Mouse (Mus musculus) myocyte (in vitro differentiated cells): ENCODE data around the gene 1700025G04Rik. TPM values are rescaled to one million over a fixed set of nuclear protein-coding genes. Genes with fewer than 3 reads are reported as not detected.
"Not testable (repeated sequence)": the region's sequence is repeated elsewhere in the genome, so short reads cannot be mapped to it uniquely, and the experiment has no call there.

Experiments used
- H3K27me3 ChIP-seq: one replicate; pipeline ENCODE4 v1.6.1; 2011; ENCODE audit not compliant: control insufficient read depth, insufficient read depth, insufficient read length
- H3K36me3 ChIP-seq: one replicate; pipeline ENCODE4 v1.6.1; 2011; ENCODE audit not compliant: control insufficient read depth, insufficient read depth
- H3K4me2 ChIP-seq: one replicate; pipeline ENCODE4 v1.6.1; 2011; ENCODE audit warnings: low read depth, control low read depth
- H3K4me3 ChIP-seq: one replicate; pipeline ENCODE4 v1.5.1; 2011; ENCODE audit warnings: mild to moderate bottlenecking, control low read depth, moderate library complexity
- H3K79me2 ChIP-seq: one replicate; pipeline ENCODE4 v1.6.1; 2011; ENCODE audit not compliant: control insufficient read depth, insufficient read depth
- H3ac ChIP-seq: one replicate; pipeline ENCODE4 v1.6.1; 2011; ENCODE audit not compliant: control insufficient read depth, insufficient read length
- CEBPB ChIP-seq: IDR thresholded peaks from 2 replicates; pipeline ENCODE4 v1.6.1; 2011; ENCODE audit warnings: mild to moderate bottlenecking, moderate library complexity; ENCODE audit not compliant: poor library complexity, insufficient read depth, severe bottlenecking
- E2F4 ChIP-seq: IDR thresholded peaks from one replicate; pipeline ENCODE4 v1.6.1; 2011; ENCODE audit warnings: mild to moderate bottlenecking, control low read depth, moderate library complexity; ENCODE audit not compliant: insufficient read depth
- MAX ChIP-seq: IDR thresholded peaks from one replicate; pipeline ENCODE4 v1.6.1; 2011; ENCODE audit warnings: low read depth, mild to moderate bottlenecking, control low read depth
- MYOD1 ChIP-seq, 3 experiments: IDR thresholded peaks; one replicate each; pipeline ENCODE4 v1.6.1; 2011; ENCODE audit warnings: control low read depth in 2 of 3, low read depth in 2 of 3, mild to moderate bottlenecking in 2 of 3, moderate library complexity in 1 of 3; ENCODE audit not compliant: insufficient read length in 2 of 3, control insufficient read depth in 1 of 3
- MYOG ChIP-seq, 3 experiments: IDR thresholded peaks; one replicate each; pipeline ENCODE4 v1.6.1; 2011; ENCODE audit warnings: control low read depth in 2 of 3, low read depth in 2 of 3, mild to moderate bottlenecking in 2 of 3; ENCODE audit not compliant: insufficient read length in 2 of 3, control insufficient read depth in 1 of 3, insufficient read depth in 1 of 3
- POLR2A ChIP-seq: IDR thresholded peaks from one replicate; pipeline ENCODE4 v1.6.1; 2011; ENCODE audit warnings: low read depth, mild to moderate bottlenecking, control low read depth, moderate library complexity; ENCODE audit not compliant: insufficient read length
- POLR2AphosphoS2 ChIP-seq: IDR thresholded peaks from one replicate; pipeline ENCODE4 v1.6.1; 2011; ENCODE audit warnings: low read depth, control low read depth; ENCODE audit not compliant: insufficient read length
- REST ChIP-seq: IDR thresholded peaks from one replicate; pipeline ENCODE4 v1.6.1; 2011; ENCODE audit warnings: mild to moderate bottlenecking, control low read depth, moderate library complexity; ENCODE audit not compliant: insufficient read depth, insufficient read length
- SRF ChIP-seq: IDR thresholded peaks from one replicate; pipeline ENCODE4 v1.6.1; 2011; ENCODE audit warnings: low read depth; ENCODE audit not compliant: control insufficient read depth, insufficient read length
- TCF12 ChIP-seq: IDR thresholded peaks from one replicate; pipeline ENCODE4 v1.6.1; 2011; ENCODE audit warnings: mild to moderate bottlenecking, control low read depth; ENCODE audit not compliant: poor library complexity, insufficient read depth, severe bottlenecking
- TCF3 ChIP-seq: IDR thresholded peaks from one replicate; pipeline ENCODE4 v1.6.1; 2011; ENCODE audit warnings: low read depth, control low read depth; ENCODE audit not compliant: insufficient read length
- USF1 ChIP-seq: IDR thresholded peaks from one replicate; pipeline ENCODE4 v1.6.1; 2011; ENCODE audit warnings: low read depth, mild to moderate bottlenecking, control low read depth, moderate library complexity
- polyA plus RNA-seq: library from polyadenylated mRNA; unstranded; fragments of >200 nt; fragmentation: generic; extraction: Trizol; gene quantifications from one replicate; pipeline ENCODE4 v1.2.1, GENCODE M21; 2012; ENCODE audit warnings: missing spikeins

1700025G04Rik gene
- polyA plus RNA-seq, 1 experiment, result 3.3 TPM

- Histone ChIP-seq H3K36me3 (peaks cover 39% of the 10 kb centered on the region), H3ac (no peak overlapping the region), H3K4me3 (no peak overlapping the region), H3K79me2 (no peaks in the 10 kb centered on the region), H3K27me3 (no peaks in the 10 kb centered on the region), H3K4me2 (no peak overlapping the region)
- TF ChIP-seq MYOD1 (IDR thresholded peaks at IDR 0.05; ENCODE audit: control insufficient read depth in 1 of 3, insufficient read length in 2 of 3, low read depth in 2 of 3) (no peak), MYOG (IDR thresholded peaks at IDR 0.05; ENCODE audit: control insufficient read depth in 1 of 3, insufficient read depth in 1 of 3, insufficient read length in 2 of 3, low read depth in 2 of 3) (no peak), E2F4 (no peak), CEBPB (no peak), REST (no peak), POLR2A (no peak), POLR2AphosphoS2 (no peak), TCF3 (no peak), TCF12 (no peak)
Measured at GRCm38 (mm10) chr1:151812004-151812712, 277.8 kb downstream of the 1700025G04Rik start.

GRCm38 (mm10) chr1:151811456-151811855, 278.5 kb downstream of the 1700025G04Rik start:
- H3K27me3 ChIP-seq, result no peaks in the 10 kb centered on the region
- no peak overlapping the region for H3K4me3 ChIP-seq
- H3K36me3 ChIP-seq, result peaks cover 46% of the 10 kb centered on the region
- H3ac ChIP-seq, result no peak overlapping the region
- no peaks in the 10 kb centered on the region for H3K79me2 ChIP-seq
- no peak overlapping the region for H3K4me2 ChIP-seq
- no peak for TF ChIP-seq TCF12
- TF ChIP-seq E2F4, result no peak
- no peak for TF ChIP-seq POLR2AphosphoS2
- TF ChIP-seq MAX, result no peak
- TF ChIP-seq TCF3, result no peak
- no peak for TF ChIP-seq MYOG (IDR thresholded peaks at IDR 0.05; ENCODE audit: control insufficient read depth in 1 of 3, insufficient read depth in 1 of 3, insufficient read length in 2 of 3, low read depth in 2 of 3)
- TF ChIP-seq MYOD1 (IDR thresholded peaks at IDR 0.05; ENCODE audit: control insufficient read depth in 1 of 3, insufficient read length in 2 of 3, low read depth in 2 of 3), result no peak

GRCm38 (mm10) chr1:151810628-151811421, 279.1 kb downstream of the 1700025G04Rik start:
- Histone ChIP-seq H3ac (no peak overlapping the region), H3K27me3 (no peaks in the 10 kb centered on the region), H3K4me2 (no peak overlapping the region), H3K79me2 (no peaks in the 10 kb centered on the region), H3K36me3 (peaks cover 46% of the 10 kb centered on the region), H3K4me3 (no peak overlapping the region)
- TF ChIP-seq POLR2AphosphoS2 (no peak), E2F4 (no peak), MAX (no peak), POLR2A (no peak), USF1 (no peak), REST (no peak), CEBPB (no peak), TCF3 (no peak)

GRCm38 (mm10) chr1:151807286-151807685, 282.6 kb downstream of the 1700025G04Rik start:
- Histone ChIP-seq H3ac (no peak overlapping the region), H3K4me3 (no peak overlapping the region), H3K79me2 (no peaks in the 10 kb centered on the region), H3K36me3 (peaks cover 69% of the 10 kb centered on the region), H3K27me3 (no peaks in the 10 kb centered on the region), H3K4me2 (no peak overlapping the region)
- no peak for TF ChIP-seq TCF3
- no peak for TF ChIP-seq MAX
- TF ChIP-seq REST, result no peak
- TF ChIP-seq POLR2AphosphoS2, result no peak
- no peak for TF ChIP-seq E2F4
- TF ChIP-seq USF1, result no peak
- TF ChIP-seq SRF, result no peak

GRCm38 (mm10) chr1:151802795-151803194, 287.1 kb downstream of the 1700025G04Rik start:
- H3K79me2 ChIP-seq, H3K27me3 ChIP-seq, H3ac ChIP-seq, H3K4me2 ChIP-seq, H3K4me3 ChIP-seq: not testable (repeated sequence)
- H3K36me3 ChIP-seq, result peaks cover 70% of the 10 kb centered on the region
